Mouse (Mus musculus) heart, postnatal 36 days (tissue): ENCODE results near the gene Cct8l1. TPM values are rescaled to one million over a fixed set of nuclear protein-coding genes. Genes with fewer than 3 reads are reported as not detected.
A peak's percentile ranks its signal among the peaks of the same experiment; 100 is the strongest.

Experiments used
- DNase-seq, 2 experiments: peaks; one replicate each; pipeline ENCODE4 v3.0.0; 2021 to 2022
- intact Hi-C: fragments of 180-260 bp; cut with DNase I; formaldehyde crosslinking; loops from one replicate; pipeline ENCODE4 v1.15.1; 2025
- total RNA-seq, 2 experiments: library from RNA; stranded (reverse); gene quantifications; 2 replicates each; pipeline ENCODE4 v1.2.3; 2021

Gene Cct8l1
- total RNA-seq, 2 experiments from 2014 or later = 0.14 TPM; not detected in 1

GRCm38 (mm10) chr5:25528851-25529528, 13.1 kb downstream of the Cct8l1 start:
- intact Hi-C loops = loop anchor here (1.0 to 10.0 kb wide), 2 partner anchors 30 to 176 kb away; partner anchors contain the start of gene Xrcc2
- DNase-seq = no peak

- DNase-seq = peak; percentile 100
- intact Hi-C loops = loop anchor here (1.0 to 10.0 kb wide), 3 partner anchors 30 to 175 kb away; partner anchors contain the start of gene Xrcc2
Measured at GRCm38 (mm10) chr5:25529529-25530421, 13.9 kb downstream of the Cct8l1 start.

GRCm38 (mm10) chr5:25530629-25531028, 14.8 kb downstream of the Cct8l1 start:
- DNase-seq = no peak
- intact Hi-C loops = loop anchor here (5.0 kb wide), 1 partner anchor 93 kb away; no protein-coding TSS in a partner anchor

GRCm38 (mm10) chr5:25532256-25533147, 16.6 kb downstream of the Cct8l1 start:
- no peak for DNase-seq
- intact Hi-C loops = loop anchor here (5.0 kb wide), 1 partner anchor 95 kb away; no protein-coding TSS in a partner anchor

GRCm38 (mm10) chr5:25533298-25533697, 17.4 kb downstream of the Cct8l1 start:
- intact Hi-C loops = loop anchor here (5.0 kb wide), 1 partner anchor 96 kb away; no protein-coding TSS in a partner anchor
- no peak for DNase-seq

GRCm38 (mm10) chr5:25535566-25535965, 19.7 kb downstream of the Cct8l1 start:
- DNase-seq = no peak

GRCm38 (mm10) chr5:25536451-25536850, 20.6 kb downstream of the Cct8l1 start:
- intact Hi-C loops = no loop called here
- DNase-seq = no peak

More at GRCm38 (mm10) chr5:25535566-25535965, 19.7 kb downstream of the Cct8l1 start:
- intact Hi-C loops = no loop called here

- intact Hi-C loops = no loop called here
- DNase-seq = no peak
Measured at GRCm38 (mm10) chr5:25536921-25537409, 21.1 kb downstream of the Cct8l1 start.

GRCm38 (mm10) chr5:25540412-25540811, 24.5 kb downstream of the Cct8l1 start:
- intact Hi-C loops = no loop called here
- DNase-seq = no peak

- no peak for DNase-seq
- intact Hi-C loops = no loop called here
Measured at GRCm38 (mm10) chr5:25540921-25541320, 25.1 kb downstream of the Cct8l1 start.

GRCm38 (mm10) chr5:25541661-25542060, 25.8 kb downstream of the Cct8l1 start:
- DNase-seq = no peak
- intact Hi-C loops = no loop called here

- peak; percentile 58 to 60 for DNase-seq
- intact Hi-C loops = no loop called here
Measured at GRCm38 (mm10) chr5:25544061-25544460, 28.2 kb downstream of the Cct8l1 start.

GRCm38 (mm10) chr5:25544566-25544965, 28.7 kb downstream of the Cct8l1 start:
- peak; percentile 31 to 34 for DNase-seq
- intact Hi-C loops = no loop called here

- intact Hi-C loops = no loop called here
- no peak for DNase-seq
Measured at GRCm38 (mm10) chr5:25546912-25547311, 31.0 kb downstream of the Cct8l1 start.

GRCm38 (mm10) chr5:25550912-25551311, 35.0 kb downstream of the Cct8l1 start:
- intact Hi-C loops = no loop called here
- DNase-seq = no peak

GRCm38 (mm10) chr5:25554210-25554609, 38.3 kb downstream of the Cct8l1 start:
- intact Hi-C loops = no loop called here
- no peak for DNase-seq

- DNase-seq = no peak
- intact Hi-C loops = no loop called here
Measured at GRCm38 (mm10) chr5:25554689-25555088, 38.8 kb downstream of the Cct8l1 start.

- intact Hi-C loops = no loop called here
- DNase-seq = no peak
Measured at GRCm38 (mm10) chr5:25555684-25556083, 39.8 kb downstream of the Cct8l1 start.

- intact Hi-C loops = no loop called here
- no peak for DNase-seq
Measured at GRCm38 (mm10) chr5:25556363-25556762, 40.5 kb downstream of the Cct8l1 start.
